In the genomic region with DNA sequence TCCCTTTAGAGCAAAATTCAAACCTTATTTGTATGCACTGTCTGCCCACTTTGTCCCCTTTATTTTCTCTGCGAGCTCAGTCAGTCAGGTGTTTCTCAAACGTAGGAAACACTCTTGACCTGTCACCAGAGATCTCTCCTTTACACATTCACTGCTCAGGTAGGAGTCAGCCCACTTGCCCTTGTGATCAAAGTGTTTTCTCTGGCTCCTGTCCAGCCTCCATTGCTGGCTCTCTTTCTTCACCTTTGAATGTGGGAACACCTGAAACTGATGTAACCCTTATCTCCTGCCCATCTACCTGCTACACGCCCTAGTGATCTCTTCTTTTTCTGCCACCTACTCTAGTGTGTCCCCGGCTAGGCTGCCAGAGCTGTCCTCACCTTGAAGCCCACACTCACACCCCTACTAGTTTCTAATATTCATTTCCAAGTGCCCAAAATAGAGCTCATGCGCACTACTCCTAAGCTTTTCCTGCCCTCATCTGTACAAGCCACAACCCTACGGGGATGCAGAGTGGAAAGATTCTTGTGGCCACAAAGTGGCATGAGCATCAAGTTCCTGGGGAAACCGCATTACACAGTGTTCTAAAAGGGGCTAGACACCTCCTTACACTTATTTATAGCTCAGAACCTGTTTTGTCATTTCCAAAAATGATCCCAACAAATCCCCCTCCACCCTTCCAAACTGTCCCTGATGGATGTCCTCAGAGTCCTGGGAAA, we compare ENCODE assay signal across 19 mouse cellular contexts. TPM values are rescaled to one million over a fixed set of nuclear protein-coding genes. Genes with fewer than 3 reads are reported as not detected.
DNase-seq lines count a peak whose midpoint lies in the region; ATAC-seq and TF ChIP-seq lines count a peak whose summit lies in the region.
"Had no signal": no experiment of that assay in that cellular context is flagged by ENCODE, and none has a peak within 500 bp of the region (broad histone marks: within the 10 kb centered on the region; RNA-seq: fewer than 3 reads in every experiment).

No protein-coding gene starts in this region.

- H3K36me3 ChIP-seq in embryonic facial prominence, embryonic 14.5 days (ENCODE audit: control insufficient read depth, insufficient read depth, low read length) = no peaks in the 10 kb centered on the region
- no peaks in the 10 kb centered on the region for H3K36me3 ChIP-seq in embryonic facial prominence, embryonic 10.5 days (replicated peaks)
- no peaks in the 10 kb centered on the region for H3K36me3 ChIP-seq in liver, postnatal 0 days (replicated peaks; ENCODE audit: insufficient read depth, low read length)
- H3K36me3 ChIP-seq in liver, embryonic 12.5 days = no peaks in the 10 kb centered on the region
- H3K36me3 ChIP-seq: liver, embryonic 13.5 days; midbrain, embryonic 13.5 days; neural tube, embryonic 13.5 days had no signal

- H3K27me3 ChIP-seq in embryonic facial prominence, embryonic 14.5 days (replicated peaks; ENCODE audit: control insufficient read depth, insufficient read depth, low read length) = no peaks in the 10 kb centered on the region
- H3K27me3 ChIP-seq in embryonic facial prominence, embryonic 10.5 days (replicated peaks; ENCODE audit: low read depth, poor library complexity, severe bottlenecking) = no peaks in the 10 kb centered on the region
- H3K27me3 ChIP-seq in liver, postnatal 0 days (ENCODE audit: insufficient read depth, low read length) = no peaks in the 10 kb centered on the region
- no peaks in the 10 kb centered on the region for H3K27me3 ChIP-seq in liver, embryonic 12.5 days (replicated peaks)
- H3K27me3 ChIP-seq: liver, embryonic 13.5 days; midbrain, embryonic 13.5 days; neural tube, embryonic 13.5 days had no signal

- no peak overlapping the region for H3K4me3 ChIP-seq in embryonic facial prominence, embryonic 14.5 days (ENCODE audit: low read depth, low read length)
- no peak overlapping the region for H3K4me3 ChIP-seq in embryonic facial prominence, embryonic 10.5 days
- H3K4me3 ChIP-seq in liver, postnatal 0 days (ENCODE audit: low read depth, low read length) = no peak overlapping the region
- H3K4me3 ChIP-seq in liver, embryonic 12.5 days = no peak overlapping the region
- no peak overlapping the region for H3K4me3 ChIP-seq in lung, adult 2 months (replicated peaks; ENCODE audit: extremely low read depth, low read depth, low read length)
- H3K4me3 ChIP-seq: liver, embryonic 13.5 days; midbrain, embryonic 13.5 days; neural tube, embryonic 13.5 days had no signal

- H3K9ac ChIP-seq in embryonic facial prominence, embryonic 14.5 days (ENCODE audit: low read depth, low read length) = no peak overlapping the region
- no peak overlapping the region for H3K9ac ChIP-seq in liver, postnatal 0 days (replicated peaks)
- H3K9ac ChIP-seq in liver, embryonic 12.5 days = no peak overlapping the region
- H3K9ac ChIP-seq: hindbrain, embryonic 14.5 days; liver, embryonic 13.5 days; midbrain, embryonic 13.5 days; neural tube, embryonic 13.5 days had no signal

- H3K27ac ChIP-seq in embryonic facial prominence, embryonic 14.5 days (replicated peaks; ENCODE audit: low read depth, low read length) = no peak overlapping the region
- no peak overlapping the region for H3K27ac ChIP-seq in embryonic facial prominence, embryonic 10.5 days (replicated peaks)
- H3K27ac ChIP-seq in liver, postnatal 0 days (ENCODE audit: low read depth) = no peak overlapping the region
- H3K27ac ChIP-seq in liver, embryonic 12.5 days = no peak overlapping the region
- H3K27ac ChIP-seq: hindbrain, embryonic 14.5 days; liver, embryonic 13.5 days; midbrain, embryonic 13.5 days; neural tube, embryonic 13.5 days had no signal

- WGBS in embryonic facial prominence, embryonic 14.5 days = 70% methylated on average over 7 of the region's 7 CpGs
- WGBS in embryonic facial prominence, embryonic 10.5 days = 76% methylated on average over 7 of the region's 7 CpGs
- 44% methylated on average over 7 of the region's 7 CpGs for WGBS in liver, postnatal 0 days (ENCODE audit: insufficient replicate concordance)
- WGBS in liver, embryonic 12.5 days (ENCODE audit: insufficient replicate concordance) = 53% methylated on average over 7 of the region's 7 CpGs
- WGBS in lung, adult 2 months = 54% methylated on average over 7 of the region's 7 CpGs

- TF ChIP-seq POLR2A in lung, adult 2 months (IDR thresholded peaks at IDR 0.05; ENCODE audit: borderline replicate concordance, extremely low read depth, low read depth, low read length) = no peak

- H3K9me3 ChIP-seq in embryonic facial prominence, embryonic 14.5 days (ENCODE audit: control insufficient read depth, low read length) = peaks cover 4% of the 10 kb centered on the region; the same call in 1 of the 2 replicates
- no peaks in the 10 kb centered on the region for H3K9me3 ChIP-seq in embryonic facial prominence, embryonic 10.5 days
- no peaks in the 10 kb centered on the region for H3K9me3 ChIP-seq in liver, postnatal 0 days (ENCODE audit: low read length)
- no peaks in the 10 kb centered on the region for H3K9me3 ChIP-seq in liver, embryonic 12.5 days (replicated peaks)
- H3K9me3 ChIP-seq: liver, embryonic 13.5 days; midbrain, embryonic 13.5 days; neural tube, embryonic 13.5 days had no signal

- no peak for TF ChIP-seq EP300 in liver, postnatal 0 days (IDR thresholded peaks at IDR 0.05; ENCODE audit: low read depth)

- H3K4me2 ChIP-seq in embryonic facial prominence, embryonic 14.5 days (ENCODE audit: low read depth, low read length) = no peak overlapping the region
- H3K4me2 ChIP-seq in liver, postnatal 0 days (ENCODE audit: low read depth, low read length) = no peak overlapping the region
- no peak overlapping the region for H3K4me2 ChIP-seq in liver, embryonic 12.5 days
- H3K4me2 ChIP-seq: hindbrain, embryonic 14.5 days; liver, embryonic 13.5 days; midbrain, embryonic 13.5 days; neural tube, embryonic 13.5 days had no signal

- H3K4me1 ChIP-seq in embryonic facial prominence, embryonic 14.5 days (ENCODE audit: control insufficient read depth, insufficient read depth, low read length) = no peaks in the 10 kb centered on the region
- no peaks in the 10 kb centered on the region for H3K4me1 ChIP-seq in embryonic facial prominence, embryonic 10.5 days
- peaks cover 6% of the 10 kb centered on the region for H3K4me1 ChIP-seq in liver, postnatal 0 days (ENCODE audit: insufficient read depth)
- H3K4me1 ChIP-seq in liver, embryonic 12.5 days = 0 out of 2 replicates have a peak, but pooled peaks cover 3% of the 10 kb centered on the region
- peaks cover 4% of the 10 kb centered on the region for H3K4me1 ChIP-seq in lung, adult 2 months (ENCODE audit: control insufficient read depth, insufficient read depth, low read length)
- H3K4me1 ChIP-seq: liver, embryonic 13.5 days; neural tube, embryonic 13.5 days had no signal

- peak; percentile 78 for ATAC-seq in embryonic facial prominence, embryonic 14.5 days (ENCODE audit: low read depth)
- ATAC-seq in liver, postnatal 0 days = 0 out of 2 replicates have a peak, but pooled peaks have one; percentile 23
- ATAC-seq in liver, embryonic 12.5 days = no peak
- peak; percentile 72 for ATAC-seq in megakaryocyte progenitor cell, adult 5-6 weeks (replicated peaks; ENCODE audit: poor library complexity)
- no peak for ATAC-seq in CD4-positive, CD25-positive, alpha-beta regulatory T cell, adult 4 months
- ATAC-seq: activated CD4-positive, CD25-positive, alpha-beta regulatory T cell, adult 4 months; midbrain, embryonic 13.5 days had no signal

- peak; percentile 70 for DNase-seq in embryonic facial prominence, embryonic 14.5 days (ENCODE audit: low spot score)
- no peak for DNase-seq in embryonic facial prominence, embryonic 10.5 days (ENCODE audit: low spot score)
- DNase-seq in liver, postnatal 0 days = no peak
- DNase-seq in lung, adult 2 months = peak; percentile 34
- DNase-seq in spleen, postnatal 14 days (ENCODE audit: low spot score in 2 of 2) = no peak
- DNase-seq: cerebellum, adult 11 months; liver, embryonic 13.5 days had no signal

- no peak for TF ChIP-seq CTCF in liver, postnatal 0 days (IDR thresholded peaks at IDR 0.05; ENCODE audit: low read depth)
- no peak for TF ChIP-seq CTCF in lung, adult 2 months (IDR thresholded peaks at IDR 0.05; ENCODE audit: insufficient read depth, low read length)

RNA-seq across cellular contexts. Expression of gene Dhrs7, which starts 9.5 kb away (rescaled TPM):
- 37.3 and 44.6 TPM in 2 replicates for polyA plus RNA-seq in embryonic facial prominence, embryonic 14.5 days (2014; fragmentation: Nextera tagmentation; extraction: Ambion mirVana)
- polyA plus RNA-seq in embryonic facial prominence, embryonic 10.5 days (2016; fragmentation: Nextera tagmentation; extraction: Ambion mirVana) = 7.6 and 9.3 TPM in 2 replicates
- polyA plus RNA-seq in liver, postnatal 0 days (2015; fragmentation: Nextera tagmentation; extraction: Ambion mirVana) = 54.0 and 54.4 TPM in 2 replicates
- polyA plus RNA-seq in liver, embryonic 12.5 days (2016; fragmentation: Nextera tagmentation; extraction: Ambion mirVana) = 10.3 and 11.0 TPM in 2 replicates
- 53.4 and 72.3 TPM in 2 replicates for polyA plus RNA-seq in lung, adult 2 months (2012; rRNA removed)
- 30.0 and 33.0 TPM in 2 replicates for total RNA-seq in megakaryocyte progenitor cell, adult 5-6 weeks (2015)
- 49.9 and 59.7 TPM in 2 replicates for total RNA-seq in megakaryocyte progenitor cell, adult 5-6 weeks (2017)
- polyA plus RNA-seq in CD4-positive, CD25-positive, alpha-beta regulatory T cell, adult 4 months (2017; shearing (Covaris generic)) = 100 to 1,000 TPM in 1 of 2 experiments, 10 to 100 TPM in 1; 92.5 to 103 TPM

RNA-seq across cellular contexts. Expression of gene Gm4756, which starts 24.8 kb away (rescaled TPM):
- not detected in 2 replicates for polyA plus RNA-seq in embryonic facial prominence, embryonic 14.5 days (2014; fragmentation: Nextera tagmentation; extraction: Ambion mirVana)
- polyA plus RNA-seq in embryonic facial prominence, embryonic 10.5 days (2016; fragmentation: Nextera tagmentation; extraction: Ambion mirVana) = not detected in 2 replicates
- polyA plus RNA-seq in liver, postnatal 0 days (2015; fragmentation: Nextera tagmentation; extraction: Ambion mirVana) = 0.17 and 0.25 TPM in 2 replicates
- polyA plus RNA-seq in liver, embryonic 12.5 days (2016; fragmentation: Nextera tagmentation; extraction: Ambion mirVana) = not detected in 2 replicates
- 0.17 TPM in 1 of 2 replicates, not detected in the other for polyA plus RNA-seq in lung, adult 2 months (2012; rRNA removed)
- total RNA-seq in megakaryocyte progenitor cell, adult 5-6 weeks (2015) = not detected in 2 replicates
- total RNA-seq in megakaryocyte progenitor cell, adult 5-6 weeks (2017) = not detected in 2 replicates
- not detected for polyA plus RNA-seq in CD4-positive, CD25-positive, alpha-beta regulatory T cell, adult 4 months (2017; shearing (Covaris generic))
- total RNA-seq: layer of hippocampus, adult 8-10 months; left cerebral cortex, postnatal 14 days had no signal
- polyA plus RNA-seq: activated CD4-positive, CD25-positive, alpha-beta regulatory T cell, adult 4 months; hindbrain, embryonic 14.5 days; kidney, embryonic 14.5 days; liver, embryonic 13.5 days; midbrain, embryonic 13.5 days; neural tube, embryonic 13.5 days; small intestine, adult 2 months; testis, adult 2 months had no signal

Comparison
In these comparisons a context has a peak if more than half of its experiments do, and no peak if none do; other contexts are left out.
1. ATAC-seq: peak in embryonic facial prominence, embryonic 14.5 days (single experiment), liver, postnatal 0 days (single experiment) and megakaryocyte progenitor cell, adult 5-6 weeks (single experiment); none in liver, embryonic 12.5 days (single experiment) and CD4-positive, CD25-positive, alpha-beta regulatory T cell, adult 4 months (single experiment).
2. DNase-seq: peak in embryonic facial prominence, embryonic 14.5 days (single experiment) and lung, adult 2 months (single experiment); none in embryonic facial prominence, embryonic 10.5 days (single experiment), liver, postnatal 0 days (single experiment) and spleen, postnatal 14 days (0 of 2).